Mouse (Mus musculus) thymus, postnatal 4 days (tissue): ENCODE data around the gene Adora3.
"Not testable (repeated sequence)": the region's sequence is repeated elsewhere in the genome, so short reads cannot be mapped to it uniquely, and the experiment has no call there.

ENCODE experiments used
- DNase-seq: peaks from one replicate; pipeline ENCODE4 v3.0.0; 2021

Adora3 gene

GRCm38 (mm10) chr3:105904721-105905120 is 34.1 kb downstream of the Adora3 start:
- no peak for DNase-seq

GRCm38 (mm10) chr3:105907956-105908655 is 37.4 kb downstream of the Adora3 start:
- DNase-seq: no peak

- no peak for DNase-seq
These were observed 38.3 kb downstream of the Adora3 start for GRCm38 (mm10) chr3:105908976-105909375.

GRCm38 (mm10) chr3:105910519-105911190 is 40.0 kb downstream of the Adora3 start:
- DNase-seq: peak; percentile 58

GRCm38 (mm10) chr3:105912097-105912880 is 41.6 kb downstream of the Adora3 start:
- DNase-seq: no peak

- no peak for DNase-seq
These were observed 43.4 kb downstream of the Adora3 start for GRCm38 (mm10) chr3:105913839-105914681.

- DNase-seq: no peak
These were observed 44.6 kb downstream of the Adora3 start for GRCm38 (mm10) chr3:105915281-105915680.

GRCm38 (mm10) chr3:105916455-105916854 is 45.8 kb downstream of the Adora3 start:
- DNase-seq: not testable (repeated sequence)

GRCm38 (mm10) chr3:105917656-105918354 is 47.1 kb downstream of the Adora3 start:
- no peak for DNase-seq

GRCm38 (mm10) chr3:105918355-105918745 is 47.7 kb downstream of the Adora3 start:
- DNase-seq: no peak

GRCm38 (mm10) chr3:105920743-105921142 is 50.1 kb downstream of the Adora3 start:
- not testable (repeated sequence) for DNase-seq

GRCm38 (mm10) chr3:105921959-105922358 is 51.3 kb downstream of the Adora3 start:
- DNase-seq: no peak

- DNase-seq: no peak
These were observed 54.0 kb downstream of the Adora3 start for GRCm38 (mm10) chr3:105924616-105925015.

- no peak for DNase-seq
These were observed 57.0 kb downstream of the Adora3 start for GRCm38 (mm10) chr3:105927561-105928194.

- DNase-seq: no peak
These were observed 57.5 kb downstream of the Adora3 start for GRCm38 (mm10) chr3:105928195-105928569.

- no peak for DNase-seq
These were observed 58.1 kb downstream of the Adora3 start for GRCm38 (mm10) chr3:105928781-105929180.

- peak; percentile 29 for DNase-seq
These were observed 59.2 kb downstream of the Adora3 start for GRCm38 (mm10) chr3:105929821-105930220.

- DNase-seq: no peak
These were observed 60.4 kb downstream of the Adora3 start for GRCm38 (mm10) chr3:105931095-105931494.

GRCm38 (mm10) chr3:105932240-105933071 is 61.8 kb downstream of the Adora3 start, which contains the start of gene I830077J02Rik:
Gene I830077J02Rik, minus strand, starts transcription at chr3:105932664.
- DNase-seq: no peak

GRCm38 (mm10) chr3:105933926-105934325 is 63.3 kb downstream of the Adora3 start:
- DNase-seq: no peak

GRCm38 (mm10) chr3:105935033-105935432 is 64.4 kb downstream of the Adora3 start:
- no peak for DNase-seq
